Mouse (Mus musculus): Measurements from ENCODE around the gene Zdhhc1. TPM values are rescaled to one million over a fixed set of nuclear protein-coding genes. Genes with fewer than 3 reads are reported as not detected.

The Zdhhc1 gene
- polyA plus RNA-seq, 1 experiment from 2014 or later, result 38.4 TPM

DNA sequence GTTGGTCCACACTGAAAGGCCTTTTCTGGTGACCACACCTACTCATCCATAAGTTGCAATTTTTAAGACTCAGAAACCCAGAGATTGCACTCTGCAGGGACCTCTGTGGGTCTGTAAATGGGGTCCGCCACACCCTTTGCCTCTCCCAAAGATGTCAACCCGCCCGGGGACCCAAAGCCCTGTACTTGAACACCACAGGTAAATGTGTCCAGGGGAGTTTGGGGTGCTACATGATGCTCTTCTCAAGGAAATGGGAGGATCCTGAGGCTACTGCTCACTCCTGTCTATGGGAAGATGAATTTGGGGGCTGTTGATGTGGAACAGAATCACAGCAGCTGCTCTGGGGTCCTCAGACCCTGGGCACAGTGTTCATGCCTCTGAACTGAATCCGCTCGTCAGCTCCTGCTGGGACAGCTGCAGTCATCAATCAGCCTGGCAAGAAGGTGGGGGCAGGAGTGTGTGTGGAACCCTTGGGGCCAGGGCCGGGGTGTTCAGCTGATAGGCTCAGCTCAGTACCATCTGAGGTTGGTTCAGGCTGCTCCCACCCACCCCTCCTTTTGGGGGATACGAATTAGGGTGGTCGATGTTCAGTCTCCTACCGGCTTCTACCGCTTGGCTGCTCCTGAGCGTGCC is 25.9 kb downstream of the Zdhhc1 start:
- Histone ChIP-seq H3K4me3 (ENCODE audit: low read depth, low read length) (peak overlapping the region; percentile 50), H3K4me1 (ENCODE audit: control insufficient read depth, insufficient read depth, low read length) (peaks cover 41% of the 10 kb centered on the region), H3K36me3 (ENCODE audit: control insufficient read depth, insufficient read depth, low read length) (peaks cover 9% of the 10 kb centered on the region; the same call in 1 of the 2 replicates), H3K27me3 (ENCODE audit: control insufficient read depth, insufficient read depth, low read depth, low read length) (no peaks in the 10 kb centered on the region), H3K9me3 (replicated peaks; ENCODE audit: control insufficient read depth, low read length, poor library complexity, severe bottlenecking) (no peaks in the 10 kb centered on the region), H3K4me2 (ENCODE audit: low read length) (peak overlapping the region; percentile 80), H3K27ac (ENCODE audit: low read length) (peak overlapping the region; percentile 68), H3K9ac (ENCODE audit: low read depth, low read length) (peak overlapping the region; percentile 70)
- 21% methylated on average over 11 of the region's 11 CpGs for WGBS
- ATAC-seq, result no peak

DNA sequence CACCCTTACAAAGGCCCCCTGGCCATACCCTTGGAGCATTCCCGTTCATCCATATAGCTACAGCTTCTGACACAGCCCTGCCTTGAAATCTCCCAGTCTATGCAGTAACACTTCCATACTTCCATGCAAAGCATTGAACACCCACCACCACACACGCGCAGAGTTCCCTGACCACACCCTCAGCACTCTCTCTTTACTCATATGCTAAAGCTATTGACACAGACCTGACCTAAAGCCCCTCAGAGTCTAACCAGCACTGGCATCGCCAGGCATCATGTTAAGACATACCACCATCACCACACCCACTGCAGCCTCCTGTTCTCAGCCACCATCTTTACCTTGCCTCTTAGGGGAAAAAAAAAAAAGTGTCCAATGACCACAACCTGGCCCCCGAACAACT is 26.4 kb downstream of the Zdhhc1 start:
- peaks cover 40% of the 10 kb centered on the region for H3K4me1 ChIP-seq (ENCODE audit: control insufficient read depth, insufficient read depth, low read length)
- H3K9ac ChIP-seq (ENCODE audit: low read depth, low read length), result peak overlapping the region; percentile 70; the same call in 1 of the 2 replicates
- ATAC-seq, result no peak
- 78% methylated on average over 5 of the region's 5 CpGs for WGBS
- no peaks in the 10 kb centered on the region for H3K27me3 ChIP-seq (ENCODE audit: control insufficient read depth, insufficient read depth, low read depth, low read length)
- H3K27ac ChIP-seq (ENCODE audit: low read length), result peak overlapping the region; percentile 68
- peak overlapping the region; percentile 50 for H3K4me3 ChIP-seq (ENCODE audit: low read depth, low read length)
- H3K36me3 ChIP-seq (ENCODE audit: control insufficient read depth, insufficient read depth, low read length), result peaks cover 9% of the 10 kb centered on the region; the same call in 1 of the 2 replicates
- H3K4me2 ChIP-seq (ENCODE audit: low read length), result peak overlapping the region; percentile 80
- H3K9me3 ChIP-seq (replicated peaks; ENCODE audit: control insufficient read depth, low read length, poor library complexity, severe bottlenecking), result no peaks in the 10 kb centered on the region

DNA sequence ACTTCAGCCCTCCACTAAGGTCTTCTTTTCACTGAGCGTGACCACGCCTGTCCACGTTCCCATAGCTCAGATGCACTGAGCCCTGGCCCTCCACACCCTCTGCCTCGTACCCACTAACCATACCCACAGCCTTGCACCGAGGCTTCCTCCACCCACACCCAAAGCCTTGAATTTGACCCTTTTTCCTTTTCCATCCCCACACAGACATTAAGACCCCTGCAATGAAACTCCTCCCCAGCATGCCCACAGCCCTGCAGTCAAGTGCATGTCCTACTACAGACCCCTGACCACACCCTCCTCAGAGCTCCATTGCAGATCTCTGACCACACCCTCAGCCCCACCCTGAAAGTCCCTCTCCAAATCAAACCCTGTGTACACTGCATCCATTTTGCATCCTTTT is 26.9 kb downstream of the Zdhhc1 start:
- Histone ChIP-seq H3K27me3 (ENCODE audit: control insufficient read depth, insufficient read depth, low read depth, low read length) (no peaks in the 10 kb centered on the region), H3K4me2 (ENCODE audit: low read length) (peak overlapping the region; percentile 80), H3K36me3 (ENCODE audit: control insufficient read depth, insufficient read depth, low read length) (peaks cover 9% of the 10 kb centered on the region; the same call in 1 of the 2 replicates), H3K27ac (ENCODE audit: low read length) (peak overlapping the region; percentile 44; the same call in 1 of the 2 replicates), H3K9ac (ENCODE audit: low read depth, low read length) (peak overlapping the region; percentile 70; the same call in 1 of the 2 replicates), H3K9me3 (replicated peaks; ENCODE audit: control insufficient read depth, low read length, poor library complexity, severe bottlenecking) (no peaks in the 10 kb centered on the region), H3K4me3 (ENCODE audit: low read depth, low read length) (peak overlapping the region; percentile 50), H3K4me1 (ENCODE audit: control insufficient read depth, insufficient read depth, low read length) (peaks cover 37% of the 10 kb centered on the region)
- 86% methylated on average over 5 of the region's 5 CpGs for WGBS
- ATAC-seq, result no peak

DNA sequence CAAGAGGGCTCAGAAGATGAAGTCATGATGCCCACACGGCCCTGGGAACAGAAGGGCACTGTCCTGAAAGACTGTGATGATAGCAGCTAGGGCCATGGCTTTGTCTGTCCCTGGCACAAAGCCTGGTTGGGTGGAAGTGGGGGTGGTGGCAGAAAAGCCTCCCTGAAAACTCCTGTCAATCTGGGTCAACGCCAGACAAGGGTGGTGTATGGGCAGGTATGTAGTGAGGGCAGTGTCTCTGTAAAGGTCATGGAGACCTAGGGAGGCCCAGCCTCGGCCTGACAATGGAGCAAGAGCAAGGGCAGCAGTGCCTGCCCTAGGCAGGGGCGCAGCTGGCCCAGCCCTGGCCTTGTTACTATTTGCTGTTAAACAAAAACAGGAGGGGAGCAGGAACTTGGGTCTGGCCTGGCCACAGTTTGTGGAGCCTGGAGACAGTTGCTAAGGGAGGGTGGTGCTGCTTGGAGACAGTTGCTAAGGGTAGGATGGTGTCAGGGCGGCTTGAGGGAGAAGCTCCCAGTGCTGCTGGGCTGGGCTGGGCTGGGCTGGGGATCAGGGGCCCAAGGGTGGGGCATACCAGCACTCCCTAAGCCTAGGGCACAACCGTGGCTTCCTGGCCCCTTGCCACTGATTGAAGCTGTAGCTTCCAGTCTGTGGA is 27.5 kb downstream of the Zdhhc1 start:
- H3K4me3 ChIP-seq (ENCODE audit: low read depth, low read length), result peak overlapping the region; percentile 50; the same call in 1 of the 2 replicates
- H3K4me2 ChIP-seq (ENCODE audit: low read length), result peak overlapping the region; percentile 80
- H3K27me3 ChIP-seq (ENCODE audit: control insufficient read depth, insufficient read depth, low read depth, low read length), result no peaks in the 10 kb centered on the region
- 21% methylated on average over 6 of the region's 6 CpGs for WGBS
- peaks cover 9% of the 10 kb centered on the region; the same call in 1 of the 2 replicates for H3K36me3 ChIP-seq (ENCODE audit: control insufficient read depth, insufficient read depth, low read length)
- H3K9ac ChIP-seq (ENCODE audit: low read depth, low read length), result peak overlapping the region; percentile 70; the same call in 1 of the 2 replicates
- H3K9me3 ChIP-seq (replicated peaks; ENCODE audit: control insufficient read depth, low read length, poor library complexity, severe bottlenecking), result no peaks in the 10 kb centered on the region
- peaks cover 30% of the 10 kb centered on the region for H3K4me1 ChIP-seq (ENCODE audit: control insufficient read depth, insufficient read depth, low read length)
- ATAC-seq, result peak; percentile 19
- peak overlapping the region; percentile 44 for H3K27ac ChIP-seq (ENCODE audit: low read length)

DNA sequence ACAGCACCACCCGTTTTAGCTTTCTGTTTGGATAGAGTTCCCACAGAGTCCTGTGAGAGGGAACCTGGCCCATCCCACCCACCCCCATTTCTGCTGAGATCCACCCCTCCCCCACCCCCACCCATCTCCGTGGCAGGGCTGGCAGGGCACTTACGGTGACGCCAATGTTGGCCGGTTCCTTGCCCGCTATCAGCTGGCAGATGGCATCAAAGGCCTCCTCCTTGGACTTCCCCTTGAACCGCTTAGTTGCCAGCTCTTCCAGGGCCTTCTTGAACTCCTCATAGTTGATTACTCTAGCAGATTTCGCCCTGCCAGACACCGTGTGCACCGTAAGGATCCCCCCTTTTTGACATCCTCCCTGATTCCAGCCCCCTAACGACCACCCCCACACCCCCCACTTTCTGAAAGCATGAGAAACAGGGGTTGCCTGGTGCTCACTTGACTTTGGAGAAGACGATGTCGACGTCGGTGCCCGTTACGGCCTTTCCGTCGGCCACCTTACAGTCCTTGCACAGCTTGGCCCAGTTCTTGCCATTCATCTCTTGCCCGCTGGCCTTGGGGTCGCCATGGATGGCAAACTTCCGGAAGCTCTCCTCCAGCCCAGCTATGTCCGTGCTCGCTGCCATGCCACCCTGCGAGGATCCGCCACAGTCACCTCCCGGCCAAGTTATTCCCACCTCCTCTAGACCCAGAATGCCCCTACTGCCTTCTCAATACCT is 28.5 kb downstream of the Zdhhc1 start:
- H3K27me3 ChIP-seq (ENCODE audit: control insufficient read depth, insufficient read depth, low read depth, low read length), result no peaks in the 10 kb centered on the region
- no peak overlapping the region for H3K4me2 ChIP-seq (ENCODE audit: low read length)
- ATAC-seq, result no peak
- H3K36me3 ChIP-seq (ENCODE audit: control insufficient read depth, insufficient read depth, low read length), result peaks cover 9% of the 10 kb centered on the region; the same call in 1 of the 2 replicates
- H3K9me3 ChIP-seq (replicated peaks; ENCODE audit: control insufficient read depth, low read length, poor library complexity, severe bottlenecking), result no peaks in the 10 kb centered on the region
- no peak overlapping the region for H3K4me3 ChIP-seq (ENCODE audit: low read depth, low read length)
- H3K9ac ChIP-seq (ENCODE audit: low read depth, low read length), result no peak overlapping the region
- WGBS, result 91% methylated on average over 27 of the region's 27 CpGs
- peaks cover 25% of the 10 kb centered on the region for H3K4me1 ChIP-seq (ENCODE audit: control insufficient read depth, insufficient read depth, low read length)
- H3K27ac ChIP-seq (ENCODE audit: low read length), result no peak overlapping the region

DNA sequence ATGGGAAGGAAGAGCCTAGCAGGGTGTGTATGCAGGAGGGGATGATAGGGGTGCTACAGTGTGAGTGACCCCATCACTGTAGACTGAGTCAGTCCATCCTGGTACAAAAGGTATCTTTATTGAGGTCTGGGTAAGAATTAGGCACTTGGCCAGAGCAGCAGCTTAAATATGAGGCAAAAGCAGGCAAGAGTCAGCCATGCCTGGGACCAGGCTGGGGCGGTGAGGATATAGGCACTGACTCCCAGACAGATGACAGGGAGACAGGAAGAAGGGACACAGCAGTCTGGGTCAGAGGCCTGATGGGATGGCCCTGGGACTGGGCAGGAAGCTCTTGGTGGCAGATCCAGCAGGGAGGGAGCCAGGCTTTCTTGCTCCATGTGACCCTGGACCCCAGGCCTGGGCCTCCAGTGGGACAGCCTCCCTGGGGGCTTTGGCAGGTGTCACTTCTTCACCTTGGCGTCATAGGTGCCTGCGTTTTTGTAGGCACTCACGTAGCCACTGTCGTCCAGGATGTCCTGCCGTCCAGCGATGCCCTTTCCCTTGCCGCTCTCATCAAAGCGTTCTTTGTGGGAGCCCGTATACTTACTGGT is 29.2 kb downstream of the Zdhhc1 start:
- no peak overlapping the region for H3K4me3 ChIP-seq (ENCODE audit: low read depth, low read length)
- H3K9ac ChIP-seq (ENCODE audit: low read depth, low read length), result no peak overlapping the region
- WGBS, result 92% methylated on average over 10 of the region's 10 CpGs
- H3K27ac ChIP-seq (ENCODE audit: low read length), result peak overlapping the region; percentile 15; the same call in 1 of the 2 replicates
- no peaks in the 10 kb centered on the region for H3K9me3 ChIP-seq (replicated peaks; ENCODE audit: control insufficient read depth, low read length, poor library complexity, severe bottlenecking)
- peaks cover 25% of the 10 kb centered on the region for H3K4me1 ChIP-seq (ENCODE audit: control insufficient read depth, insufficient read depth, low read length)
- ATAC-seq, result no peak
- H3K36me3 ChIP-seq (ENCODE audit: control insufficient read depth, insufficient read depth, low read length), result peaks cover 9% of the 10 kb centered on the region; the same call in 1 of the 2 replicates
- H3K4me2 ChIP-seq (ENCODE audit: low read length), result no peak overlapping the region
- no peaks in the 10 kb centered on the region for H3K27me3 ChIP-seq (ENCODE audit: control insufficient read depth, insufficient read depth, low read depth, low read length)

DNA sequence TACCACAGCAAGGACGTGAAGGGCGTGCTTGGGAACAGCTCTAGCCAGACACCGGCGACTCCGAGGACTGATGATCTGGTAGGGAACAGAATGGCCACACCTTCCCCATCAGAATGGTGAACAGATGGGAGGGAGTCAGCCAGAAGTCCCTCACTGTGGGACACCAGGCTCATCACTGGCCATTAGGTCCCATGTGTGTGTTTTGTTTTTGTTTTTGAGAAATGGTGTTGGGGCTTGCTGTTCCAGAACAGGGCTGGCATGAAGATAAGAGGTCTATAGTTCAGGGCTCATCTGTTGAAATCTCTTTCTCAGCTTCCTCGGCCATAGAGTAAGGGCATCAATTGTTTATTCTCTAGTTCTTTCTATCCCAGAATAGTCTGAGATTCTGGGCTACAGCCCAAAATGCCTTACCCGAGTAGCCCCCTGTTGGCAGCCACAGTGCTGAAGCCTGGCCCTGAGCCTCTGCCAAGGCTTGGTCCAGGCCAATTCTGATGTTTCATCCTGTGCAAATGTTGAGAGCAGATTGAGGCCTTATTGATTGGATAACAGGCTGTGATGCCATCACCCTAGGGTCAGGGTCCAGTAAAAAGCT is 29.9 kb downstream of the Zdhhc1 start:
- Histone ChIP-seq H3K36me3 (ENCODE audit: control insufficient read depth, insufficient read depth, low read length) (peaks cover 9% of the 10 kb centered on the region; the same call in 1 of the 2 replicates), H3K4me3 (ENCODE audit: low read depth, low read length) (no peak overlapping the region), H3K4me2 (ENCODE audit: low read length) (no peak overlapping the region), H3K9ac (ENCODE audit: low read depth, low read length) (no peak overlapping the region), H3K27me3 (ENCODE audit: control insufficient read depth, insufficient read depth, low read depth, low read length) (no peaks in the 10 kb centered on the region), H3K9me3 (replicated peaks; ENCODE audit: control insufficient read depth, low read length, poor library complexity, severe bottlenecking) (no peaks in the 10 kb centered on the region), H3K4me1 (ENCODE audit: control insufficient read depth, insufficient read depth, low read length) (peaks cover 25% of the 10 kb centered on the region), H3K27ac (ENCODE audit: low read length) (peak overlapping the region; percentile 23)
- WGBS, result 79% methylated on average over 7 of the region's 7 CpGs
- ATAC-seq, result no peak

DNA sequence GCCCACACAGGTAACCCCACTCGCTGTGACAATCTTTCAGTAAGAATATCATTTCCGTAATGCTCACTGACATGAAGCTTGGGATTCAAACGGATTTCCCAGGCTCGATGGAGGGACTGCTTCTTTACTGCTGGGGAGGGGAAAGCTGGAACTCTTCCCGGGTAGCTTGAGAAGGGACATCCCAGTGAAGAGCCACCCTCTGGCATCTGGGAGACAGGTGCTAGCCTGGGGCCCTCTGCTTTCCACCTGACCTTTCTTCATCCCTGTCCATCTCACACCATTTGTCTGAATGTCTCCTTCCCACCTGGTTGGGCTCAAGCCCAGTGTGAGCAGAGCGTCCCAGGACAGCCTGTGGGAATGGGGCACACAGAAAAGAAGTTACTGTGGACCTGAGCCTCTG is 30.5 kb downstream of the Zdhhc1 start:
- H3K36me3 ChIP-seq (ENCODE audit: control insufficient read depth, insufficient read depth, low read length), result peaks cover 9% of the 10 kb centered on the region; the same call in 1 of the 2 replicates
- H3K9me3 ChIP-seq (replicated peaks; ENCODE audit: control insufficient read depth, low read length, poor library complexity, severe bottlenecking), result no peaks in the 10 kb centered on the region
- H3K9ac ChIP-seq (ENCODE audit: low read depth, low read length), result no peak overlapping the region
- H3K4me1 ChIP-seq (ENCODE audit: control insufficient read depth, insufficient read depth, low read length), result peaks cover 21% of the 10 kb centered on the region
- WGBS, result 82% methylated on average over 6 of the region's 6 CpGs
- no peak overlapping the region for H3K4me3 ChIP-seq (ENCODE audit: low read depth, low read length)
- H3K27me3 ChIP-seq (ENCODE audit: control insufficient read depth, insufficient read depth, low read depth, low read length), result no peaks in the 10 kb centered on the region
- H3K27ac ChIP-seq (ENCODE audit: low read length), result peak overlapping the region; percentile 23
- no peak overlapping the region for H3K4me2 ChIP-seq (ENCODE audit: low read length)
- ATAC-seq, result no peak

Measured in midbrain, embryonic 16.5 days (tissue).